Mouse (Mus musculus) ES-E14 (cell line): ENCODE measurements around the gene Umps. TPM values are rescaled to one million over a fixed set of nuclear protein-coding genes. Genes with fewer than 3 reads are reported as not detected.

Experiments used
- DNase-seq: peaks from one replicate; pipeline ENCODE4 v3.0.0-alpha.2; 2013; ENCODE audit warnings: low read depth, low spot score
- H3K27ac ChIP-seq: 2 replicates; pipeline ENCODE4 v1.5.1; 2012; ENCODE audit warnings: low read depth, mild to moderate bottlenecking, low read length, moderate library complexity, mixed read lengths; ENCODE audit not compliant: poor library complexity, insufficient read depth, severe bottlenecking
- H3K36me3 ChIP-seq: 2 replicates; pipeline ENCODE4 v1.6.1; 2012; ENCODE audit warnings: mild to moderate bottlenecking, low read length, moderate library complexity, mixed read lengths; ENCODE audit not compliant: control insufficient read depth, poor library complexity, insufficient read depth, severe bottlenecking
- H3K4me1 ChIP-seq, 2 experiments: fragments of 150-350 bp in 1 of 2; sonication (generic) in 1 of 2; 2 replicates each; pipeline ENCODE4 v1.6.1; 2012; ENCODE audit warnings: low read length in 2 of 2, mild to moderate bottlenecking in 1 of 2, mixed read lengths in 1 of 2; ENCODE audit not compliant: control insufficient read depth in 2 of 2, insufficient read depth in 2 of 2, poor library complexity in 1 of 2
- H3K4me3 ChIP-seq, 2 experiments: fragments of 150-350 bp in 1 of 2; sonication (generic) in 1 of 2; 2 replicates each; pipeline ENCODE4 v1.5.1; 2012; ENCODE audit warnings: low read length in 2 of 2, low read depth in 1 of 2, mild to moderate bottlenecking in 1 of 2, mixed read lengths in 1 of 2; ENCODE audit not compliant: insufficient read depth in 1 of 2, poor library complexity in 1 of 2, severe bottlenecking in 1 of 2
- H3K9ac ChIP-seq: 2 replicates; pipeline ENCODE4 v1.6.1; 2012; ENCODE audit warnings: low read depth, mild to moderate bottlenecking, low read length, mixed read lengths; ENCODE audit not compliant: poor library complexity, insufficient read depth, severe bottlenecking
- H3K9me3 ChIP-seq: fragments of 150-350 bp; sonication (generic); 2 replicates; pipeline ENCODE4 v1.6.1; 2012; ENCODE audit warnings: low read depth, mild to moderate bottlenecking, low read length; ENCODE audit not compliant: control insufficient read depth, insufficient read depth
- CHD2 ChIP-seq: IDR thresholded peaks from 2 replicates; pipeline ENCODE4 v1.6.1; 2014; ENCODE audit warnings: mild to moderate bottlenecking, low read depth, low read length, inconsistent platforms
- HCFC1 ChIP-seq: IDR thresholded peaks from 2 replicates; pipeline ENCODE4 v1.6.1; 2012; ENCODE audit warnings: low read length, inconsistent platforms, borderline replicate concordance; ENCODE audit not compliant: insufficient read depth
- MAFK ChIP-seq: IDR thresholded peaks from 2 replicates; pipeline ENCODE4 v1.6.1; 2014; ENCODE audit warnings: mild to moderate bottlenecking, low read depth, low read length, inconsistent platforms; ENCODE audit not compliant: insufficient read depth
- ZC3H11A ChIP-seq: IDR thresholded peaks from 2 replicates; pipeline ENCODE4 v1.6.1; 2012; ENCODE audit warnings: low read depth, mild to moderate bottlenecking, inconsistent platforms, low read length, borderline replicate concordance
- ZNF384 ChIP-seq: IDR thresholded peaks from 2 replicates; pipeline ENCODE4 v1.6.1; 2012; ENCODE audit warnings: low read depth, low read length, inconsistent platforms
- in situ Hi-C, 2 experiments: fragments of 600-800 bp; cut with MboI; formaldehyde crosslinking; loops; one replicate each; pipeline ENCODE4 v1.15.1; 2025; ENCODE audit warnings: low sequenced_read_pairs in 2 of 2, inconsistent platforms in 1 of 2; ENCODE audit not compliant: unreplicated experiment in 2 of 2
- total RNA-seq: library from RNA; depleted of rRNA; stranded (reverse); fragments of 300-350 nt; gene quantifications from 2 replicates; pipeline ENCODE4 v1.2.3, GENCODE M21; 2012

The Umps gene
- total RNA-seq, 1 experiment: 81.2 TPM

DNA sequence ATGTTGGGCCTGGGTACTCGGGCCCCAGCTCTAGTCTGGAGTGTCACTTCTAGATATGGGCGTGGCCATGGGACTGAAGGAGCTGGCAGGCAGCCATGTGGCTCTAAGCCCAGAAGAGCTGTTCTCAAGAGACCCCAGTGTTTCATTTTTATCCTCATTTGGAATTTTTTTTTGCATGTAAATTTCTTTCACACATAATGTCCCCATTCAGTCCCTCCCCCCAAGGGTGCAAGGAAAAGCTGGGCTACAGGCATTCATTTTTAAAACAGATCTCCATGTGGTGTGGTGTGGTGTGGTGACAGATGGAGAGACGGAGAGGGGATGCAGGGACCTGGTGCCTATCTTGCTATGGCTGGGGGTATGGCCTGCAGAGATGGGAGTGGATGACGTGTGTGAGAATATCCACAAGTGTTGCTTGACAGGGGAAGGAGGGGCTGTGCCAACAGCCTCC, 37.3 kb upstream of the Umps start:
- Histone ChIP-seq H3K4me3 (no peak overlapping the region), H3K27ac (no peak overlapping the region), H3K9ac (no peak overlapping the region), H3K36me3 (no peaks in the 10 kb centered on the region), H3K9me3 (no peaks in the 10 kb centered on the region), H3K4me1 (no peaks in the 10 kb centered on the region)
- DNase-seq: no peak
- no peak for TF ChIP-seq ZNF384
- TF ChIP-seq MAFK: no peak
- TF ChIP-seq CHD2: no peak
- TF ChIP-seq ZC3H11A: no peak
- no peak for TF ChIP-seq HCFC1
- in situ Hi-C loops: no loop called here

DNA sequence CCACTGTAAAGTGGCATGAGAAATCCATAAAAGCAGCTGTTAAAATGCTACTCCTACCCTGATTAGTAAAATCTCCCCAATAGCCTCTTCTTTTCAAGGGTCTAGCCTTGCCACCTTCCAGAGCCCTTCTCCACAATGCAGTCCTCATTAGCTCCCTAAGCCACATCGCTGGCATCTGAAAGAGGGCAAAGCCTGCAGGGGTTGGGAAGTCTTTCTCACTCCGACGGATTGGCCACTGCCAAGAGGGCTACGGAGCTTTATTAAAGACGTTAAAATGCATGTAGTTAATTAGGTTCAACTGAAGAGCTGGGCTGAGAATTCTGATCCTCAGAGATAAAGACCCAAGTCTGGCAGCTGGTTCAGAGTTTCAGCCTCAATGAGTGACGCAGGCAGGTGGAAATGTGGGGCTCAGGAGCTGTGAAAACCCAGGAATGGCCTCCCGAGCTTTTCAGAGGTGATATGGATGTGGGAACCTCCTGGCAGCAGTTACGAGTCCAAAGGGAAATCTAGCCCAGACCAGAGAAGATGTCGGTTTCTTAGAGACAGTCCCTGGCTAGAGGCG, 36.8 kb upstream of the Umps start:
- H3K9me3 ChIP-seq: no peaks in the 10 kb centered on the region
- H3K27ac ChIP-seq: no peak overlapping the region
- no peak overlapping the region for H3K9ac ChIP-seq
- no peaks in the 10 kb centered on the region for H3K36me3 ChIP-seq
- TF ChIP-seq CHD2 (no peak), ZC3H11A (no peak), MAFK (no peak), ZNF384 (no peak), HCFC1 (no peak)
- H3K4me1 ChIP-seq: no peaks in the 10 kb centered on the region
- no peak for DNase-seq
- in situ Hi-C loops: no loop called here
- H3K4me3 ChIP-seq: no peak overlapping the region

GRCm38 (mm10) chr16:34000715-34001114, 33.9 kb upstream of the Umps start:
- Histone ChIP-seq H3K4me1 (no peaks in the 10 kb centered on the region), H3K36me3 (no peaks in the 10 kb centered on the region), H3K9me3 (no peaks in the 10 kb centered on the region), H3K27ac (no peak overlapping the region), H3K9ac (no peak overlapping the region), H3K4me3 (no peak overlapping the region)
- DNase-seq: no peak
- TF ChIP-seq ZNF384 (no peak), ZC3H11A (no peak), HCFC1 (no peak), CHD2 (no peak), MAFK (no peak)
- in situ Hi-C loops: no loop called here

GRCm38 (mm10) chr16:33999388-33999787, 32.5 kb upstream of the Umps start:
- in situ Hi-C loops: loop anchor here (10.0 kb wide), 2 partner anchors 105 to 115 kb away; no protein-coding TSS in a partner anchor
- Histone ChIP-seq H3K36me3 (no peaks in the 10 kb centered on the region), H3K9ac (no peak overlapping the region), H3K9me3 (no peaks in the 10 kb centered on the region), H3K27ac (no peak overlapping the region), H3K4me1 (no peaks in the 10 kb centered on the region), H3K4me3 (no peak overlapping the region)
- TF ChIP-seq ZC3H11A (peak; percentile 29; the same call in 1 of the 2 replicates), MAFK (no peak), CHD2 (no peak)
- peak; percentile 65 for DNase-seq

DNA sequence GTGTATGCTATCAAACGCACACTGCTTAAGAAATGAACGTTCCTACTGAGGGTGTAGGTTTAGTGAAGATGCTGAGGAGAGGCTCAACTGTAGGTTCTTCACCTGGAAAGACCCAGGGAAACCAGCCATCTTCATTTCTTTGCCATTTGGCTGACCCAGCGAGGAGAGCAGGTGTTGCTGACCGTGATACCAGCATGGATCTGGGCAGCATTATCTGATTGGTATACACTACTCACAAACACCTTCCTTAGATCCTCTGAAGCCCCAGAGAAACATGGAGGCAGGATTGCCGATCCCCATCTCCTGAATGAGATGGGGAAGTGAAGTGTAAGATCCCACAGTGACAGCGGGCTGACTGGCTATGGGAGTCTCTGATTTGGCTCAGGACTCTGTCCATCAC, 31.2 kb upstream of the Umps start:
- H3K9me3 ChIP-seq: no peaks in the 10 kb centered on the region
- in situ Hi-C loops: loop anchor here (10.0 kb wide), 2 partner anchors 107 to 117 kb away; no protein-coding TSS in a partner anchor
- no peaks in the 10 kb centered on the region for H3K36me3 ChIP-seq
- H3K9ac ChIP-seq: no peak overlapping the region
- DNase-seq: no peak
- no peak overlapping the region for H3K27ac ChIP-seq
- H3K4me1 ChIP-seq: no peaks in the 10 kb centered on the region
- TF ChIP-seq CHD2 (no peak), ZNF384 (no peak)
- no peak overlapping the region for H3K4me3 ChIP-seq
